Mouse (Mus musculus) midbrain, embryonic 11.5 days (tissue): ENCODE results near the gene Rasip1. TPM values are rescaled to one million over a fixed set of nuclear protein-coding genes. Genes with fewer than 3 reads are reported as not detected.

Source experiments
- ATAC-seq: fragments of 200-750 bp; cut with Nextera tagmentation; 2 replicates; pipeline ENCODE4 v1.8.0; 2017; ENCODE audit warnings: moderate TSS enrichment, moderate library complexity; ENCODE audit not compliant: low FRiP score
- DNase-seq: peaks from one replicate; pipeline ENCODE4 v3.0.0; 2015; ENCODE audit warnings: low spot score; ENCODE audit errors: missing footprints
- H3K27ac ChIP-seq: fragments of 300-500 bp; sonication (generic); 2 replicates; pipeline ENCODE4 v1.5.1; 2014; ENCODE audit warnings: low read depth, low read length
- H3K27me3 ChIP-seq: fragments of 300-500 bp; sonication (generic); 2 replicates; pipeline ENCODE4 v1.6.1; 2014; ENCODE audit warnings: mild to moderate bottlenecking, low read length, moderate library complexity, mixed read lengths; ENCODE audit not compliant: control insufficient read depth, insufficient read depth
- H3K36me3 ChIP-seq: fragments of 300-500 bp; sonication (generic); 2 replicates; pipeline ENCODE4 v1.6.1; 2014; ENCODE audit warnings: mild to moderate bottlenecking, low read length, moderate library complexity, mixed read lengths; ENCODE audit not compliant: control insufficient read depth, insufficient read depth
- H3K4me1 ChIP-seq: fragments of 300-500 bp; sonication (generic); 2 replicates; pipeline ENCODE4 v1.6.1; 2014; ENCODE audit warnings: low read length; ENCODE audit not compliant: control insufficient read depth, insufficient read depth
- H3K4me2 ChIP-seq: fragments of 300-500 bp; sonication (generic); 2 replicates; pipeline ENCODE4 v1.6.1; 2014; ENCODE audit warnings: mild to moderate bottlenecking, moderate library complexity
- H3K4me3 ChIP-seq: fragments of 300-500 bp; sonication (generic); 2 replicates; pipeline ENCODE4 v1.5.1; 2014; ENCODE audit warnings: low read depth, low read length
- H3K9ac ChIP-seq: fragments of 300-500 bp; sonication (generic); 2 replicates; pipeline ENCODE4 v1.6.1; 2014; ENCODE audit warnings: low read length
- H3K9me3 ChIP-seq: fragments of 300-500 bp; sonication (generic); 2 replicates; pipeline ENCODE4 v1.6.1; 2016; ENCODE audit warnings: low read length; ENCODE audit not compliant: control insufficient read depth
- WGBS: fragments of 180-500 bp; shearing (Covaris S2); extraction: QIAGEN DNeasy Blood & Tissue Kit; methylation state at CpG from one replicate; pipeline ENCODE4 v1.1.7; 2014; 5-methylcytosine and 5-hydroxymethylcytosine counted together
- polyA plus RNA-seq: library from polyadenylated mRNA; unstranded; fragments of >200 nt; fragmentation: Nextera tagmentation; extraction: Ambion mirVana; gene quantifications from 2 replicates; pipeline ENCODE4 v1.2.1, GENCODE M21; 2014

Rasip1 gene
- 4.0 and 4.7 TPM in 2 replicates for polyA plus RNA-seq

GRCm38 (mm10) chr7:45627261-45627660, at the start of gene Rasip1:
TSS of gene Rasip1 (plus strand) at chr7:45627488.
- peaks cover 21% of the 10 kb centered on the region for H3K27me3 ChIP-seq
- H3K4me1 ChIP-seq, result no peaks in the 10 kb centered on the region; the same call in none of the 2 replicates
- ATAC-seq (no peak), DNase-seq (no peak)
- no peaks in the 10 kb centered on the region for H3K36me3 ChIP-seq
- no peaks in the 10 kb centered on the region for H3K9me3 ChIP-seq
- WGBS, result 83% methylated on average over 9 of the region's 9 CpGs
- peak within 1 kb of the TSS; percentile 65 for H3K9ac ChIP-seq
- H3K4me3 ChIP-seq, result peak within 1 kb of the TSS; percentile 48
- H3K4me2 ChIP-seq, result peak within 1 kb of the TSS; percentile 88
- H3K27ac ChIP-seq, result no peak within 1 kb of the TSS

GRCm38 (mm10) chr7:45585923-45586322, 41.4 kb upstream of the Rasip1 start:
- no peak overlapping the region for H3K27ac ChIP-seq
- H3K36me3 ChIP-seq, result no peaks in the 10 kb centered on the region; the same call in 1 of the 2 replicates
- DNase-seq (no peak), ATAC-seq (no peak)
- H3K4me2 ChIP-seq, result no peak overlapping the region
- H3K27me3 ChIP-seq, result no peaks in the 10 kb centered on the region
- H3K9me3 ChIP-seq, result no peaks in the 10 kb centered on the region
- WGBS, result 91% methylated on average over 6 of the region's 6 CpGs
- H3K4me1 ChIP-seq, result peaks cover 2% of the 10 kb centered on the region; the same call in 1 of the 2 replicates
- no peak overlapping the region for H3K4me3 ChIP-seq
- no peak overlapping the region for H3K9ac ChIP-seq

GRCm38 (mm10) chr7:45587631-45588592, 39.4 kb upstream of the Rasip1 start:
- DNase-seq (no peak), ATAC-seq (no peak)
- Histone ChIP-seq H3K4me1 (peaks cover 2% of the 10 kb centered on the region; the same call in 1 of the 2 replicates), H3K36me3 (no peaks in the 10 kb centered on the region), H3K4me3 (no peak overlapping the region), H3K27me3 (no peaks in the 10 kb centered on the region), H3K9me3 (no peaks in the 10 kb centered on the region), H3K9ac (no peak overlapping the region), H3K27ac (no peak overlapping the region), H3K4me2 (no peak overlapping the region)
- 93% methylated on average over 23 of the region's 23 CpGs for WGBS

GRCm38 (mm10) chr7:45589173-45589572, 38.1 kb upstream of the Rasip1 start:
- DNase-seq (peak; percentile 98), ATAC-seq (peak; percentile 97)
- peaks cover 2% of the 10 kb centered on the region; the same call in 1 of the 2 replicates for H3K4me1 ChIP-seq
- no peaks in the 10 kb centered on the region for H3K36me3 ChIP-seq
- peak overlapping the region; percentile 45; the same call in 1 of the 2 replicates for H3K9ac ChIP-seq
- no peaks in the 10 kb centered on the region for H3K9me3 ChIP-seq
- no peak overlapping the region for H3K27ac ChIP-seq
- H3K27me3 ChIP-seq, result no peaks in the 10 kb centered on the region
- H3K4me2 ChIP-seq, result peak overlapping the region; percentile 36
- 4% methylated on average over 19 of the region's 19 CpGs for WGBS
- peak overlapping the region; percentile 30 for H3K4me3 ChIP-seq

GRCm38 (mm10) chr7:45589898-45590297, 37.4 kb upstream of the Rasip1 start:
- Histone ChIP-seq H3K27me3 (no peaks in the 10 kb centered on the region), H3K9ac (no peak overlapping the region), H3K36me3 (no peaks in the 10 kb centered on the region), H3K4me3 (no peak overlapping the region), H3K4me1 (peaks cover 2% of the 10 kb centered on the region; the same call in 1 of the 2 replicates), H3K27ac (no peak overlapping the region), H3K9me3 (no peaks in the 10 kb centered on the region), H3K4me2 (no peak overlapping the region; the same call in 1 of the 2 replicates)
- ATAC-seq, result no peak
- 96% methylated on average over 5 of the region's 5 CpGs for WGBS
- DNase-seq, result no peak

GRCm38 (mm10) chr7:45590874-45591273, 36.4 kb upstream of the Rasip1 start:
- no peak overlapping the region for H3K9ac ChIP-seq
- peaks cover 2% of the 10 kb centered on the region; the same call in 1 of the 2 replicates for H3K4me1 ChIP-seq
- no peak overlapping the region for H3K4me3 ChIP-seq
- no peaks in the 10 kb centered on the region for H3K9me3 ChIP-seq
- no peaks in the 10 kb centered on the region for H3K27me3 ChIP-seq
- no peak overlapping the region for H3K4me2 ChIP-seq
- ATAC-seq (no peak), DNase-seq (no peak)
- H3K36me3 ChIP-seq, result no peaks in the 10 kb centered on the region
- WGBS, result 61% methylated on average over 3 of the region's 3 CpGs
- H3K27ac ChIP-seq, result no peak overlapping the region

GRCm38 (mm10) chr7:45591880-45592279, 35.4 kb upstream of the Rasip1 start:
- WGBS, result 80% methylated on average over 7 of the region's 7 CpGs

GRCm38 (mm10) chr7:45593118-45593815, 34.0 kb upstream of the Rasip1 start:
- no peak overlapping the region for H3K4me2 ChIP-seq
- DNase-seq (peak; percentile 93), ATAC-seq (no peak)
- 26% methylated on average over 10 of the region's 10 CpGs for WGBS
- H3K36me3 ChIP-seq, result no peaks in the 10 kb centered on the region
- no peak overlapping the region for H3K9ac ChIP-seq
- no peaks in the 10 kb centered on the region for H3K9me3 ChIP-seq
- no peak overlapping the region for H3K27ac ChIP-seq
- H3K4me3 ChIP-seq, result no peak overlapping the region
- no peaks in the 10 kb centered on the region for H3K27me3 ChIP-seq
- peaks cover 2% of the 10 kb centered on the region; the same call in 1 of the 2 replicates for H3K4me1 ChIP-seq

More at GRCm38 (mm10) chr7:45591880-45592279, 35.4 kb upstream of the Rasip1 start:
- ATAC-seq, result no peak
- Histone ChIP-seq H3K9ac (no peak overlapping the region), H3K9me3 (no peaks in the 10 kb centered on the region), H3K4me2 (no peak overlapping the region), H3K4me1 (peaks cover 2% of the 10 kb centered on the region; the same call in 1 of the 2 replicates), H3K27me3 (no peaks in the 10 kb centered on the region), H3K4me3 (no peak overlapping the region), H3K27ac (no peak overlapping the region), H3K36me3 (no peaks in the 10 kb centered on the region)
- DNase-seq, result no peak
